In the genomic region with DNA sequence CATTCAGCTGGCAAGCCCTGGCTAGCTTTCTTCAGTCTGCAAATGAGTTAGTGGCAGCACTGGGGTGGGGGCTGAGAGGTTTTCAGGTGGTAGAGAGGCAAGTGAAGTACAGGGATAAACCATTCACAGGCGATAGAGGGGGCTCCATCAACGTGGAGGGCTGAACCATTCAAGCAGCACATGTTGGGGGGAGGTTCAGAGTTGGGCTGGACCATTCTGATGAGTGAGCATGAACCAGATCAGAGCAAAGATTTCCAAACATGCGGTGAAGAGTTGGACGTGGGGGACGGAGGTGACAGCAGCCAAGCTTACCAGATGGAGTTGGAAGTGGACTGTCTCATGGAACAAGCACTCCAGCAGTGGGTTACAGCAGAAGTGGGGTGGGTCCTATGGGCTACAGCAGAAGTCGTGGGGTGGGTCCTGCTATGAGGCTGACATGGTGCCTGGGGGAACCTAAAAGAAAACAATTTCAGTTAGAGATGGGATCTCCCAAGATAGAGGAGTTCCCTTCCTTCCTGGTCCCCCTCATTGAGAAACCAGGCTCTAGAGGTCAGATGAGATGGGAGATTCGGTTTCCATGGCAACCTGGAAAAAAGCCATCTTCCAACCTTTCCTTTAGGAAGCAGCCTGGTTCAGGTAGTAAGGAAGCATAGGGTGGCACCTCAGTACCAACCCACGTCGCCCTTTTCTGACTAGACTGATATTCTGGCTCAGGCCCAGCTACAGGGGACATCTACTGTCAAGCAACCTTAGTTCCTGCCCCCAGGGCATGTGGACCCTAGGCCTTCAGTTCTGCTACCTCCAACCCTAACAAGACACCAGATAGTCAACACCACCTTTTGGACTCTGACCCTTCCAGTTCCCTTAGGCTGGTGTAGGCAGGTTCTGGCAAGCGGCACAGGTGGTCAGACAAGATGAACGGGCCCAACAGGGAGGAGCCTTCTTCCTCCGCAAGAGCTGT, we compare ENCODE assay signal across 8 mouse cellular contexts. TPM values are rescaled to one million over a fixed set of nuclear protein-coding genes. Genes with fewer than 3 reads are reported as not detected.
DNase-seq lines count a peak whose midpoint lies in the region; ATAC-seq lines count a peak whose summit lies in the region.

A gene (minus strand): TSS at position 455 of the 961 bp plus-strand sequence.

- peak; percentile 42 for DNase-seq in CD4-positive helper T cell, adult 2 months (ENCODE audit: low read depth, low spot score)
- peak; percentile 89 for DNase-seq in R1 (ENCODE audit: low read depth, low spot score)
- DNase-seq in embryonic facial prominence, embryonic 10.5 days (ENCODE audit: low spot score) = peak; percentile 62
- no peak for DNase-seq in liver, embryonic 13.5 days
- peak; percentile 82 for DNase-seq in retina, postnatal 1 day
- no peak for DNase-seq in spleen, adult 12 weeks (ENCODE audit: low spot score)

- peak within 1 kb of the TSS; percentile 88 for H3K4me2 ChIP-seq in heart, embryonic 12.5 days
- H3K4me2 ChIP-seq in kidney, embryonic 15.5 days = peak within 1 kb of the TSS; percentile 95
- peak within 1 kb of the TSS; percentile 100 for H3K4me2 ChIP-seq in liver, embryonic 13.5 days

- no peaks in the 10 kb centered on the region for H3K27me3 ChIP-seq in embryonic facial prominence, embryonic 10.5 days (replicated peaks; ENCODE audit: low read depth, poor library complexity, severe bottlenecking)
- H3K27me3 ChIP-seq in heart, embryonic 12.5 days (replicated peaks) = no peaks in the 10 kb centered on the region
- no peaks in the 10 kb centered on the region for H3K27me3 ChIP-seq in kidney, embryonic 15.5 days
- H3K27me3 ChIP-seq in liver, embryonic 13.5 days = peaks cover 26% of the 10 kb centered on the region

- peaks cover 26% of the 10 kb centered on the region for H3K36me3 ChIP-seq in embryonic facial prominence, embryonic 10.5 days (replicated peaks)
- H3K36me3 ChIP-seq in heart, embryonic 12.5 days = peaks cover 12% of the 10 kb centered on the region
- H3K36me3 ChIP-seq in kidney, embryonic 15.5 days = peaks cover 16% of the 10 kb centered on the region
- peaks cover 3% of the 10 kb centered on the region; the same call in 1 of the 2 replicates for H3K36me3 ChIP-seq in liver, embryonic 13.5 days

- H3K4me3 ChIP-seq in embryonic facial prominence, embryonic 10.5 days = peak within 1 kb of the TSS; percentile 93
- peak within 1 kb of the TSS; percentile 84 for H3K4me3 ChIP-seq in heart, embryonic 12.5 days
- H3K4me3 ChIP-seq in kidney, embryonic 15.5 days (replicated peaks) = peak within 1 kb of the TSS; percentile 77
- H3K4me3 ChIP-seq in liver, embryonic 13.5 days (replicated peaks) = peak within 1 kb of the TSS; percentile 61

- H3K27ac ChIP-seq in embryonic facial prominence, embryonic 10.5 days (replicated peaks) = peak within 1 kb of the TSS; percentile 99
- peak within 1 kb of the TSS; percentile 99 for H3K27ac ChIP-seq in heart, embryonic 12.5 days (ENCODE audit: poor library complexity, severe bottlenecking)
- H3K27ac ChIP-seq in kidney, embryonic 15.5 days = peak within 1 kb of the TSS; percentile 97
- peak within 1 kb of the TSS; percentile 93 for H3K27ac ChIP-seq in liver, embryonic 13.5 days

- peak within 1 kb of the TSS; percentile 89 for H3K9ac ChIP-seq in heart, embryonic 12.5 days
- peak within 1 kb of the TSS; percentile 83 for H3K9ac ChIP-seq in kidney, embryonic 15.5 days
- peak within 1 kb of the TSS; percentile 86 for H3K9ac ChIP-seq in liver, embryonic 13.5 days

- WGBS in embryonic facial prominence, embryonic 10.5 days = 40% methylated on average over 12 of the region's 12 CpGs
- 48% methylated on average over 12 of the region's 12 CpGs for WGBS in heart, embryonic 12.5 days
- 30% methylated on average over 12 of the region's 12 CpGs for WGBS in kidney, embryonic 15.5 days
- 41% methylated on average over 12 of the region's 12 CpGs for WGBS in liver, embryonic 13.5 days (ENCODE audit: insufficient replicate concordance)

- H3K4me1 ChIP-seq in embryonic facial prominence, embryonic 10.5 days = peaks cover 94% of the 10 kb centered on the region
- peaks cover 56% of the 10 kb centered on the region for H3K4me1 ChIP-seq in heart, embryonic 12.5 days (replicated peaks)
- H3K4me1 ChIP-seq in kidney, embryonic 15.5 days = peaks cover 70% of the 10 kb centered on the region
- H3K4me1 ChIP-seq in liver, embryonic 13.5 days (replicated peaks) = peaks cover 90% of the 10 kb centered on the region

- no peaks in the 10 kb centered on the region for H3K9me3 ChIP-seq in embryonic facial prominence, embryonic 10.5 days
- no peaks in the 10 kb centered on the region for H3K9me3 ChIP-seq in heart, embryonic 12.5 days (replicated peaks)
- H3K9me3 ChIP-seq in kidney, embryonic 15.5 days (replicated peaks) = no peaks in the 10 kb centered on the region
- H3K9me3 ChIP-seq in liver, embryonic 13.5 days (replicated peaks) = no peaks in the 10 kb centered on the region

- ATAC-seq in heart, embryonic 12.5 days (ENCODE audit: insufficient number of reproducible peaks, low FRiP score) = no peak
- no peak for ATAC-seq in kidney, embryonic 15.5 days (replicated peaks; ENCODE audit: low FRiP score)
- no peak for ATAC-seq in liver, embryonic 13.5 days (ENCODE audit: low read depth)

RNA-seq across cellular contexts. Expression of the gene that starts here (rescaled TPM):
- 39.8 and 39.9 TPM in 2 replicates for polyA plus RNA-seq in embryonic facial prominence, embryonic 10.5 days (2016; fragmentation: Nextera tagmentation; extraction: Ambion mirVana)
- polyA plus RNA-seq in heart, embryonic 12.5 days (2016; fragmentation: Nextera tagmentation; extraction: Ambion mirVana) = 24.9 and 25.4 TPM in 2 replicates
- polyA plus RNA-seq in kidney, embryonic 15.5 days (2015; fragmentation: Nextera tagmentation; extraction: Ambion mirVana) = 32.6 and 33.0 TPM in 2 replicates
- 4.8 and 5.1 TPM in 2 replicates for polyA plus RNA-seq in liver, embryonic 13.5 days (2015; fragmentation: Nextera tagmentation; extraction: Ambion mirVana)

Comparison
In these comparisons a context has a peak if more than half of its experiments do, and no peak if none do; other contexts are left out.
1. DNase-seq: peak in CD4-positive helper T cell, adult 2 months (single experiment), R1 (single experiment), embryonic facial prominence, embryonic 10.5 days (single experiment) and retina, postnatal 1 day (single experiment); none in liver, embryonic 13.5 days (single experiment) and spleen, adult 12 weeks (single experiment).
2. Peak in every context shown above with its lines, with median percentiles within 50 percentile points of each other: H3K27ac ChIP-seq, H3K4me3 ChIP-seq, H3K4me2 ChIP-seq and H3K9ac ChIP-seq.